29 mouse cellular contexts compared by ENCODE assay signal in the genomic region with DNA sequence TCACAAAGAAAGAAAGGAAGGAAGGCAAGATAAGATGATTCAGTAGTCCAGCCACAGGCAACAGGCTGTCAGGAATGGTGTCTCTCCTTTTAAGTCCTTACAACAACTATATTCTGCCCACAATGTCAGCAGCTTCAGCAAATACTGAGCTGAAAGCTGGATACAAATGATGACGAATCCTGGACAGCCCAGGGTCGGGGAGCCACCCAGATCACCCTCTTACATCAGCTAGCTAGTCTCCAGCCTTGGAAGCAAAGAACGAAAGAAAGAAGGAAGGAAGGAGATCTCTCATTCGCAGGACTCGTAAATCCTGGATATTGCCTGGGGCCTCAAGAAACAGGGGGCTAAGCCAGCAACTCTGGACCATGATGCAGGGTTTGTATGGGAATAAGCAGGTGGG. TPM values are rescaled to one million over a fixed set of nuclear protein-coding genes. Genes with fewer than 3 reads are reported as not detected.
DNase-seq lines count a peak whose midpoint lies in the region; ATAC-seq and TF ChIP-seq lines count a peak whose summit lies in the region.
"Had no signal": no experiment of that assay in that cellular context is flagged by ENCODE, and none has a peak within 500 bp of the region (broad histone marks: within the 10 kb centered on the region; RNA-seq: fewer than 3 reads in every experiment).

No protein-coding gene starts in this region.

- no peaks in the 10 kb centered on the region for H3K27me3 ChIP-seq in heart, embryonic 10.5 days (ENCODE audit: insufficient read depth, poor library complexity, severe bottlenecking)
- H3K27me3 ChIP-seq in heart, embryonic 12.5 days (replicated peaks), result no peaks in the 10 kb centered on the region
- H3K27me3 ChIP-seq in limb, embryonic 10.5 days (ENCODE audit: low read depth, poor library complexity, severe bottlenecking), result peaks cover 24% of the 10 kb centered on the region; the same call in 1 of the 2 replicates
- H3K27me3 ChIP-seq in myocyte (ENCODE audit: control insufficient read depth, insufficient read depth, insufficient read length), result peaks cover 5% of the 10 kb centered on the region
- H3K27me3 ChIP-seq: embryonic facial prominence, embryonic 12.5 days; embryonic facial prominence, embryonic 15.5 days; heart, embryonic 15.5 days; Patski had no signal

- peaks cover 69% of the 10 kb centered on the region for H3K4me1 ChIP-seq in heart, embryonic 10.5 days
- peaks cover 68% of the 10 kb centered on the region for H3K4me1 ChIP-seq in heart, embryonic 12.5 days (replicated peaks)
- H3K4me1 ChIP-seq in limb, embryonic 10.5 days, result peaks cover 83% of the 10 kb centered on the region

- no peak overlapping the region for H3ac ChIP-seq in myocyte (ENCODE audit: control insufficient read depth, insufficient read length)

- H3K79me2 ChIP-seq in myocyte (ENCODE audit: control insufficient read depth, insufficient read depth), result no peaks in the 10 kb centered on the region

- 63% methylated on average over 5 of the region's 5 CpGs for WGBS in heart, embryonic 10.5 days
- 55% methylated on average over 5 of the region's 5 CpGs for WGBS in heart, embryonic 12.5 days
- WGBS in limb, embryonic 10.5 days, result 75% methylated on average over 5 of the region's 5 CpGs

- no peaks in the 10 kb centered on the region for H3K36me3 ChIP-seq in heart, embryonic 10.5 days
- no peaks in the 10 kb centered on the region for H3K36me3 ChIP-seq in heart, embryonic 12.5 days
- no peaks in the 10 kb centered on the region for H3K36me3 ChIP-seq in limb, embryonic 10.5 days
- no peaks in the 10 kb centered on the region for H3K36me3 ChIP-seq in myocyte (ENCODE audit: control insufficient read depth, insufficient read depth)
- H3K36me3 ChIP-seq: embryonic facial prominence, embryonic 12.5 days; embryonic facial prominence, embryonic 15.5 days; G1E; heart, embryonic 15.5 days had no signal

- no peak for ATAC-seq in heart, embryonic 12.5 days (ENCODE audit: insufficient number of reproducible peaks, low FRiP score)
- ATAC-seq: forebrain, embryonic 13.5 days; forebrain, embryonic 16.5 days; hindbrain, postnatal 0 days; inflammation-experienced regulatory T-cells, adult 6 months; intestine, embryonic 16.5 days; Patski had no signal

- H3K27ac ChIP-seq in heart, embryonic 10.5 days, result 0 out of 2 replicates have a peak overlapping the region, but pooled peaks have one; percentile 22
- no peak overlapping the region for H3K27ac ChIP-seq in heart, embryonic 12.5 days (ENCODE audit: poor library complexity, severe bottlenecking)
- peak overlapping the region; percentile 65 for H3K27ac ChIP-seq in limb, embryonic 10.5 days
- H3K27ac ChIP-seq: embryonic facial prominence, embryonic 15.5 days; forebrain, embryonic 13.5 days; hindbrain, embryonic 14.5 days; hindbrain, postnatal 0 days had no signal

- no peak for TF ChIP-seq POLR2A in myocyte (IDR thresholded peaks at IDR 0.05; ENCODE audit: insufficient read length, low read depth)

- no peaks in the 10 kb centered on the region for H3K9me3 ChIP-seq in heart, embryonic 10.5 days
- H3K9me3 ChIP-seq in heart, embryonic 12.5 days (replicated peaks), result no peaks in the 10 kb centered on the region
- H3K9me3 ChIP-seq in limb, embryonic 10.5 days (replicated peaks), result no peaks in the 10 kb centered on the region
- H3K9me3 ChIP-seq: embryonic facial prominence, embryonic 12.5 days; embryonic facial prominence, embryonic 15.5 days; forebrain, embryonic 13.5 days; heart, embryonic 15.5 days had no signal

- no peak overlapping the region for H3K4me3 ChIP-seq in heart, embryonic 10.5 days
- H3K4me3 ChIP-seq in heart, embryonic 12.5 days, result no peak overlapping the region
- H3K4me3 ChIP-seq in limb, embryonic 10.5 days, result no peak overlapping the region
- peak overlapping the region; percentile 15 for H3K4me3 ChIP-seq in myocyte
- H3K4me3 ChIP-seq: embryonic facial prominence, embryonic 12.5 days; embryonic facial prominence, embryonic 15.5 days; forebrain, embryonic 13.5 days; heart, embryonic 15.5 days had no signal

- H3K9ac ChIP-seq in heart, embryonic 12.5 days, result no peak overlapping the region
- H3K9ac ChIP-seq: embryonic facial prominence, embryonic 12.5 days; embryonic facial prominence, embryonic 15.5 days; forebrain, embryonic 13.5 days; heart, embryonic 15.5 days; hindbrain, embryonic 14.5 days had no signal

- DNase-seq in adrenal gland, postnatal 14 days, result peak; percentile 55
- no peak for DNase-seq in adrenal gland, adult 18-20 months (ENCODE audit: low spot score in 2 of 2)
- no peak for DNase-seq in heart, embryonic 10.5 days (ENCODE audit: low spot score)
- no peak for DNase-seq in limb, embryonic 10.5 days (ENCODE audit: low spot score)
- DNase-seq in lung, postnatal 10 days, result no peak
- DNase-seq: adrenal gland, postnatal 10 days; B cell, adult 2 months; cerebellum, adult 11 months; cerebellum, adult 2 months; cerebellum, adult 9-11 months; cerebellum, postnatal 25 days; gastrocnemius, postnatal 25 days; heart, adult 18-20 months; heart, postnatal 10 days; heart, postnatal 4 days had no signal

- no peak overlapping the region for H3K4me2 ChIP-seq in heart, embryonic 12.5 days
- H3K4me2 ChIP-seq in myocyte (ENCODE audit: low read depth), result peak overlapping the region; percentile 37
- H3K4me2 ChIP-seq: embryonic facial prominence, embryonic 12.5 days; embryonic facial prominence, embryonic 15.5 days; forebrain, embryonic 13.5 days; heart, embryonic 15.5 days; hindbrain, embryonic 14.5 days had no signal

TF ChIP-seq in myocyte, 11 proteins besides CTCF, POLR2A, EP300 and RAD21:
- TF ChIP-seq POLR2AphosphoS2 (IDR thresholded peaks at IDR 0.05; ENCODE audit: insufficient read length, low read depth) (no peak), MAX (IDR thresholded peaks at IDR 0.05; ENCODE audit: low read depth) (no peak), TCF3 (IDR thresholded peaks at IDR 0.05; ENCODE audit: insufficient read length, low read depth) (no peak), MYOD1 (IDR thresholded peaks at IDR 0.05; ENCODE audit: control insufficient read depth in 1 of 3, insufficient read length in 2 of 3, low read depth in 2 of 3) (no peak), REST (IDR thresholded peaks at IDR 0.05; ENCODE audit: insufficient read depth, insufficient read length) (no peak), MYOG (IDR thresholded peaks at IDR 0.05; ENCODE audit: control insufficient read depth in 1 of 3, insufficient read depth in 1 of 3, insufficient read length in 2 of 3, low read depth in 2 of 3) (no peak), CEBPB (IDR thresholded peaks at IDR 0.05; ENCODE audit: insufficient read depth, poor library complexity, severe bottlenecking) (no peak), SRF (IDR thresholded peaks at IDR 0.05; ENCODE audit: control insufficient read depth, insufficient read length, low read depth) (no peak), E2F4 (IDR thresholded peaks at IDR 0.05; ENCODE audit: insufficient read depth) (no peak), USF1 (IDR thresholded peaks at IDR 0.05; ENCODE audit: low read depth) (no peak), TCF12 (IDR thresholded peaks at IDR 0.05; ENCODE audit: insufficient read depth, poor library complexity, severe bottlenecking) (no peak)
TF ChIP-seq in myocyte: peak in this region for 0.

RNA-seq across cellular contexts. Expression of gene Clmn, which starts 44.8 kb away (rescaled TPM):
- total RNA-seq in adrenal gland, postnatal 14 days (2021), result 7.5 and 14.3 TPM in 2 replicates
- total RNA-seq in adrenal gland, adult 18-20 months (2021), result 10 to 100 TPM; 12.8 to 15.9 TPM
- polyA plus RNA-seq in heart, embryonic 10.5 days (2016; fragmentation: Nextera tagmentation; extraction: Ambion mirVana), result 1.1 and 2.1 TPM in 2 replicates
- polyA plus RNA-seq in heart, embryonic 12.5 days (2016; fragmentation: Nextera tagmentation; extraction: Ambion mirVana), result 0.56 and 1.3 TPM in 2 replicates
- polyA plus RNA-seq in limb, embryonic 10.5 days (2016; fragmentation: Nextera tagmentation; extraction: Ambion mirVana), result 2.0 and 3.0 TPM in 2 replicates
- polyA plus RNA-seq in myocyte (2012; fragmentation: generic; extraction: Trizol), result 0.07 TPM
- total RNA-seq: CH12.LX had no signal
- polyA plus RNA-seq: G1E had no signal
